Mouse (Mus musculus) embryonic facial prominence, embryonic 11.5 days (tissue): ENCODE results near the gene Ica1. TPM values are rescaled to one million over a fixed set of nuclear protein-coding genes. Genes with fewer than 3 reads are reported as not detected.

Experiments
- ATAC-seq: fragments of 200-750 bp; cut with Nextera tagmentation; replicated peaks from 2 replicates; pipeline ENCODE4 v1.8.0; 2017; ENCODE audit warnings: low read depth; ENCODE audit not compliant: insufficient number of reproducible peaks, low FRiP score, low TSS enrichment
- DNase-seq: peaks from one replicate; pipeline ENCODE4 v3.0.0-alpha.2; 2015; ENCODE audit warnings: low spot score
- H3K27ac ChIP-seq: fragments of 300-500 bp; sonication (generic); replicated peaks from 2 replicates; pipeline ENCODE4 v1.5.1; 2014; ENCODE audit warnings: mild to moderate bottlenecking, low read depth, low read length, control low read depth
- H3K27me3 ChIP-seq: fragments of 300-500 bp; sonication (generic); 2 replicates; pipeline ENCODE4 v1.6.1; 2014; ENCODE audit warnings: mild to moderate bottlenecking, low read length, moderate library complexity, mixed read lengths; ENCODE audit not compliant: control insufficient read depth, insufficient read depth
- H3K36me3 ChIP-seq: fragments of 300-500 bp; sonication (generic); replicated peaks from 2 replicates; pipeline ENCODE4 v1.6.1; 2014; ENCODE audit warnings: low read depth, mild to moderate bottlenecking, low read length, moderate library complexity, mixed read lengths; ENCODE audit not compliant: control insufficient read depth, insufficient read depth
- H3K4me1 ChIP-seq: fragments of 300-500 bp; sonication (generic); 2 replicates; pipeline ENCODE4 v1.6.1; 2014; ENCODE audit warnings: low read length, mixed read lengths; ENCODE audit not compliant: control insufficient read depth, insufficient read depth
- H3K4me2 ChIP-seq: fragments of 300-500 bp; sonication (generic); 2 replicates; pipeline ENCODE4 v1.6.1; 2014; ENCODE audit warnings: low read depth, mild to moderate bottlenecking, control low read depth, low read length, moderate library complexity
- H3K4me3 ChIP-seq: fragments of 300-500 bp; sonication (generic); 2 replicates; pipeline ENCODE4 v1.5.1; 2014; ENCODE audit warnings: low read depth, low read length, control low read depth
- H3K9ac ChIP-seq: fragments of 300-500 bp; sonication (generic); replicated peaks from 2 replicates; pipeline ENCODE4 v1.6.1; 2014; ENCODE audit warnings: mild to moderate bottlenecking, control low read depth, low read length
- H3K9me3 ChIP-seq: fragments of 300-500 bp; sonication (generic); replicated peaks from 2 replicates; pipeline ENCODE4 v1.6.1; 2016; ENCODE audit warnings: mild to moderate bottlenecking, low read length, inconsistent platforms, mixed read lengths; ENCODE audit not compliant: control insufficient read depth
- WGBS: fragments of 180-500 bp; shearing (Covaris S2); extraction: QIAGEN DNeasy Blood & Tissue Kit; methylation state at CpG from one replicate; pipeline ENCODE4 v1.1.7; 2014; 5-methylcytosine and 5-hydroxymethylcytosine counted together
- polyA plus RNA-seq: library from polyadenylated mRNA; unstranded; fragments of >200 nt; fragmentation: Nextera tagmentation; extraction: Ambion mirVana; gene quantifications from 2 replicates; pipeline ENCODE4 v1.2.1, GENCODE M21; 2014

Ica1 gene
- polyA plus RNA-seq, 1 experiment from 2014 or later = 21.4 TPM

DNA sequence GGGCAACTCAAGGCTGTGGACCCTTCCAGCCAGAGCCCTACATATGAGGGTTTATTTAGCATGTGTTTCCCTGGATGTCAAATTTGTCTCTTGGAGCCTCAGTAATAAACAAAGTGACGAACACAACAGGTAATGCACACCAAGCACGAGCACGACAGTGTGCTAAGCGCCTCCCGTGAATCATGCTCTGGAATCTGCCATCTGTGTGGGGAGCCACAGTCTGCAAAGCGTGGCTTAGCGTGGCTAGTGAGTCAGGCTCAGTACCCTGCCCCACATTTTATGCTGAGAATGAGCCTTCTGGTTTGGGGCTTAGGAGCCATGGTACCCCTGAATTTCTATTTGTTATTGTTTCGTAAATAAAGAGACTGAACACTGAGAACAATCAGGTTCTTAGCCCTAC, 50.5 kb downstream of the Ica1 start:
- 89% methylated on average over 8 of the region's 8 CpGs for WGBS
- no peak for DNase-seq

DNA sequence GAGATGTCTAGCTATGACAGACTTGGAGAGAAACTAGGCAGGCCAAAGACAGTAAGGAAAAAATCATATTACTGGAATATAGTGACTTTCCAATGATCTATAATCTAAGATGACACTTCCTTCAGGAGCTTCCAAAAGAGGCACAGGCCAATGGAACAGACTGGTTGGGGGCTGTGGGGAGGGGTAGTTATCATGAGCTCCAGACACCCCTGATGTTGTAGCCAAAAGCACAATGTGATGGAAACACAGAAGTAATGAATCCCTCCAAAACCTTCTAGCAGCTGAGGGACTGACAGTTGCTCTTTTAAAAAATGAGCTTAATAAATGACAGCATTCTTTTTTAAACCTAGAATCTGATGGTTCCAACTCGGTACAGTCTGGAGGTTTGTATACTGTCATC, 52.7 kb downstream of the Ica1 start:
- H3K4me1 ChIP-seq = no peaks in the 10 kb centered on the region
- H3K9ac ChIP-seq = no peak overlapping the region
- no peaks in the 10 kb centered on the region for H3K9me3 ChIP-seq
- ATAC-seq = no peak
- no peak overlapping the region for H3K4me2 ChIP-seq
- DNase-seq = no peak
- H3K27me3 ChIP-seq = no peaks in the 10 kb centered on the region
- WGBS = 78% methylated on average over 1 of the region's 1 CpGs
- no peak overlapping the region for H3K4me3 ChIP-seq
- no peaks in the 10 kb centered on the region for H3K36me3 ChIP-seq
- H3K27ac ChIP-seq = no peak overlapping the region

More for the DNA sequence above, 50.5 kb downstream of the Ica1 start:
- Histone ChIP-seq H3K4me1 (no peaks in the 10 kb centered on the region), H3K27ac (no peak overlapping the region), H3K9ac (no peak overlapping the region), H3K27me3 (no peaks in the 10 kb centered on the region), H3K4me3 (no peak overlapping the region), H3K36me3 (no peaks in the 10 kb centered on the region), H3K9me3 (no peaks in the 10 kb centered on the region), H3K4me2 (no peak overlapping the region)
- ATAC-seq = no peak

DNA sequence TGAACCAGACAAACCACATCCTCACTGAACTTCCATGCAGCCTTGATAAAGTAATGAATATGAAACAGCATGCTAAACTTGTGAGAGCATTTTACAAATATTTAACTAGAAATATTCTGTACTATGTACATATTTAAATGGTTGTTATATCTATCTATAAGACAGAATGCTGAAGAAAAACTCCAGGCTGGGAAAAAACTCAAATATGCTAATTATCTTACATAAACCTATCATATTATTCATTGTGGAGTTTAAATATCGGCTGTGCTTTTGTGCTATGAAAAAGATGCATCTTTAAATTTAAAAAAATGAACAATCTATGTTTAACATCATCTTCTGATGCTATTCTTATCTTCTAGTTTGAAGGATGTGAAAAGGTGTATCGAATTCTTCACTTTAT, 58.6 kb downstream of the Ica1 start:
- no peak overlapping the region for H3K4me3 ChIP-seq
- no peaks in the 10 kb centered on the region for H3K9me3 ChIP-seq
- no peak for ATAC-seq
- no peak overlapping the region for H3K9ac ChIP-seq
- no peaks in the 10 kb centered on the region for H3K36me3 ChIP-seq
- no peak for DNase-seq
- no peaks in the 10 kb centered on the region for H3K4me1 ChIP-seq
- H3K27me3 ChIP-seq = no peaks in the 10 kb centered on the region
- WGBS = 89% methylated on average over 2 of the region's 2 CpGs
- no peak overlapping the region for H3K27ac ChIP-seq
- no peak overlapping the region for H3K4me2 ChIP-seq

DNA sequence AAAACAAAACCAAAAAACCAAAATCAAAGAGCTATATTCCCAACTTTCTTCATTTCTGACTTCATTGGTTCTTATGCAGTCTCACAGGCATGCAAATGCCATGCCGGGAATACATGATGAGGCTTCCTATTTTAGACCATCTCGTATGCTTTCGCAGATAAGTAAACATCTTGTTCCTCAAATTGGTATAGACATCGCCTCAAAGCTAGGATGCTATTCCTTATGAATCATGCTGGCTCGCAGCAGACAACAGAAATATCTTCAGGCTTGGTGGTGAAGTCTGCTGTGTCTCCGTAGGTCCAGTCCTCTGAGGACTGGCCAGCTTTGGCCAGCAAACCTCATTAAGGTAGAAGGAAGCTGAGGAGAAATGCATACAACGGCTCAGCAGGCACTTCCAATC, 60.3 kb downstream of the Ica1 start:
- WGBS = 91% methylated on average over 7 of the region's 7 CpGs
- DNase-seq (no peak), ATAC-seq (no peak)
- Histone ChIP-seq H3K27me3 (no peaks in the 10 kb centered on the region), H3K36me3 (no peaks in the 10 kb centered on the region), H3K4me1 (no peaks in the 10 kb centered on the region), H3K4me2 (no peak overlapping the region), H3K9ac (no peak overlapping the region), H3K4me3 (no peak overlapping the region), H3K27ac (no peak overlapping the region), H3K9me3 (no peaks in the 10 kb centered on the region)

DNA sequence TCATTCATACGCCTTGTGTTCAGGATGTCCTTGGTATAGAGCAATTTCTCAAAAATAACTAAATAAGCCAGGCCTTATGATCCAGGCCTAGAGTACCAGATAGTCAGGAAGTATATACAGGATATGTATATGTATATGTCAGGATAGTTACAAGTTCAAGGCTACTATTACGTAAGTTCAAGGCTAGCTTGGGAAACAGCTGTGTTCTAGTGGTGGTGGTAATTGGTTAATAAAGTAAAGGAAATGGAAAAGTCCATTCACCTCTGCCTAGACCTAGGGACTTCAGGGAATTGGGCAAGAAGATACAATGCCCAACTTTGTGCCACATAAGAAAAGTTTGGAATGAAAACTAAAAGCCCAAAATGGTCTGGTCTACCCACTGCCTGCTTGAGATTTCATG, 61.7 kb downstream of the Ica1 start:
- no peak for ATAC-seq
- H3K36me3 ChIP-seq = no peaks in the 10 kb centered on the region
- H3K4me2 ChIP-seq = no peak overlapping the region
- H3K4me1 ChIP-seq = no peaks in the 10 kb centered on the region
- DNase-seq = no peak
- H3K9me3 ChIP-seq = no peaks in the 10 kb centered on the region
- no peak overlapping the region for H3K9ac ChIP-seq
- no peak overlapping the region for H3K27ac ChIP-seq
- H3K27me3 ChIP-seq = no peaks in the 10 kb centered on the region
- no peak overlapping the region for H3K4me3 ChIP-seq
- WGBS = 88% methylated on average over 2 of the region's 2 CpGs

DNA sequence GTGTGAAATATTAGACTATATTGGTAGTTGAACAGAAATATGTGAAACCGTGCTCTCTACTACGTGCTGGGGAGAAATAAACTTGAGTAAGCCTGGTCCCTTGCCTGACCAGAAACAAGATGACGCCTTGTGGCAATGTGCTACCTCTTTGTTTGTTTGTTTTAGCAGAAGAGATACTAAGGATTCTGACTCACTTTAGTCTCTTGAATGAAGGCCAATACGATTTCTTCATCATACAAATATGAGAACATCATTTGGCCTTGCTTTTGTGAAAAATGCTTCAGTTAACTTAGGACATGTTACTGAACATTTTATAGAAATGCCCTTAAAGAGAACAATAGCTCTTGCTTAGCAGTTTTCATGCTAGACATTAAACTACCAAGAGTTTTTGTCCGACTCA, 67.0 kb downstream of the Ica1 start:
- no peak overlapping the region for H3K4me3 ChIP-seq
- no peaks in the 10 kb centered on the region for H3K9me3 ChIP-seq
- H3K9ac ChIP-seq = no peak overlapping the region
- no peaks in the 10 kb centered on the region for H3K27me3 ChIP-seq
- H3K4me2 ChIP-seq = no peak overlapping the region
- H3K36me3 ChIP-seq = no peaks in the 10 kb centered on the region
- ATAC-seq (no peak), DNase-seq (no peak)
- H3K27ac ChIP-seq = no peak overlapping the region
- 82% methylated on average over 5 of the region's 5 CpGs for WGBS
- no peaks in the 10 kb centered on the region for H3K4me1 ChIP-seq

DNA sequence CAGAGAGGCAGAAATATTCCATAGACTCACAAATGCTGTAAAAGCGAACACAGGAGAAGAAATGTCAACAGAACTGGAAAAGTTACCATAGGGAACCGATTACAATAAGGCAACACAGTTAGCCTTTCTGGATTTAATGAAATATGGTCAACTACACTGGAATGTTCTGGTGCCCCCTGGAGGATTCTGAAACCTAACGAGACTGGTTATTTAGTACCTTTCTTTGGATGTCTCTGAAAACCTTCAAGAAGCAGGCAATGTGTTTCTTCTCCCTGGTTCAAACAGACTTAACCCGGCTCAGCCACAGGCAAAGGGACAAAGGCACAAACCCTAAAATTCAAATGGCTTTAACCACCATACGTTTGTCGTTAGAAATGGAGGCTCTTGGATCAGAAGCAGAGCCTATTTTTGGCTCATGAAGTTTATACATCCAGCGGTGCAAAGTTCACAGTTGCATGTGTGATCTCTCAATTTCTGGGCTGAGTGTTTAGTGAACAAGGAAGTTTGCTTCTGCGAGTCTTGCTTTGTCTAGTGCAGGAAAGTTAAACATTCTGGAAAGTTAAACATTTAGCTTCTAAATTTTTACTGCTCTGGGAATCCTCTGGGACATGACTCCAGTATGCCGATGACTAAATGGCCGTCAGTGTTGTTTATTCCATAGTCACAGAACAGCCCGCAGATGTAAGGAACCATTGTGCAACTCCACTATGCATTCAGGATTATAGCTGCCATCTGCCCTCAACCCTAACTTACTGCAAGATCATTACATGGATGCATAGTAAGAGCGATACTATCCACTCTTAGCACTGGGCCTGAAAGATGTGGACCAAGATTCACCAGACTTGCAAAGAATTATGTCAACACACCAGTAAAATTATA, 83.4 kb downstream of the Ica1 start:
- H3K4me2 ChIP-seq = no peak overlapping the region
- H3K4me1 ChIP-seq = no peaks in the 10 kb centered on the region; the same call in 1 of the 2 replicates
- H3K9me3 ChIP-seq = no peaks in the 10 kb centered on the region
- H3K36me3 ChIP-seq = no peaks in the 10 kb centered on the region
- 51% methylated on average over 12 of the region's 12 CpGs for WGBS
- H3K27me3 ChIP-seq = no peaks in the 10 kb centered on the region
- H3K27ac ChIP-seq = 0 out of 2 replicates have a peak overlapping the region, but pooled peaks have one; percentile 30
- 0 out of 2 replicates have a peak, but pooled peaks have one; percentile 44 for ATAC-seq
- no peak overlapping the region for H3K9ac ChIP-seq
- DNase-seq = peak; percentile 76
- H3K4me3 ChIP-seq = no peak overlapping the region

DNA sequence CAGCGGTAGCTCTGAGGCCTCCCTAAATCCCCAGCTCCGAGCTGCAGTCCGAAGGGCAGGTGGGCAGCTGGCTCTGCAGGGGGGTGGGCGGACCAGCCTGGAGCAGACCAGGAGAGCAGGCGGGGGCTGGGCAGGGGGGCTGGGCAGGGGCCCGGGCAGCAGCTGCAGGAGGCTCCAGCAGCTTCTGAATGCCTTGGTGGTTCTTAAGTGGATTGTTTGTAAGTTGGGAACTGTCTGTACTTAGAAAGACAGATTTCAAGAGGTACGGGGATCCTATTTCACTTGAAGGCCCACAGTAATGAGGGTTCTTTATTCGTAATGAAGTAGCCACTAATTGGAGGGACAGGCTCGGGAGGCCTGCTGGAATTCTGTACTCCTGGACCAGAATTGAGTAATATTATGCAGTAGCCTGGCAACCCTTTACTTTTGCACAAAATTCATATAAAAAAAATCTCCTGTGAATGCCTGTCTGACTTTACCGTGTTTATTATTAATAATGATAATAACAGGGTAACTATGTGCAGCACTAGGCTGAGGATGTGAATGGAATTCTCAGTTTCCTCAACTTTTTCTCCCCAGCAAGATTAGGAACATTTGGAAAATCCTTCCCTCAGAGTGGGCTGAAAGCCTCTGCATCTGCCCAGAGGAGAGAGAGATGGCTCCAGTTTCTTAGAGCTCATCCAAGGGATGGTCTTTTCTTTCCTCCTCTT, 84.2 kb downstream of the Ica1 start:
- H3K27me3 ChIP-seq = no peaks in the 10 kb centered on the region
- H3K36me3 ChIP-seq = no peaks in the 10 kb centered on the region
- 0 out of 2 replicates have a peak overlapping the region, but pooled peaks have one; percentile 23 for H3K9ac ChIP-seq
- peak; percentile 65 for DNase-seq
- H3K27ac ChIP-seq = peak overlapping the region; percentile 48; the same call in 1 of the 2 replicates
- H3K4me1 ChIP-seq = no peaks in the 10 kb centered on the region; the same call in 1 of the 2 replicates
- WGBS = 10% methylated on average over 10 of the region's 10 CpGs
- H3K4me2 ChIP-seq = peak overlapping the region; percentile 19
- H3K9me3 ChIP-seq = no peaks in the 10 kb centered on the region
- ATAC-seq = peak; percentile 93
- no peak overlapping the region for H3K4me3 ChIP-seq
